Mouse (Mus musculus) bone marrow, adult 2 months (tissue): ENCODE results near the gene Grin2c. TPM values are rescaled to one million over a fixed set of nuclear protein-coding genes. Genes with fewer than 3 reads are reported as not detected.
A peak's percentile ranks its signal among the peaks of the same experiment; 100 is the strongest.

Experiments used
- H3K27ac ChIP-seq: fragments of 200-500 bp; 2 replicates; pipeline ENCODE4 v1.5.1; 2012; ENCODE audit warnings: low read depth, mild to moderate bottlenecking, control low read depth, inconsistent platforms, low read length; ENCODE audit not compliant: control insufficient read depth, poor library complexity, insufficient read depth
- H3K4me1 ChIP-seq: fragments of 200-500 bp; 2 replicates; pipeline ENCODE4 v1.6.1; 2011; ENCODE audit warnings: low read length; ENCODE audit not compliant: control insufficient read depth, insufficient read depth
- H3K4me3 ChIP-seq: fragments of 200-500 bp; replicated peaks from 2 replicates; pipeline ENCODE3; 2011; ENCODE audit warnings: mild to moderate bottlenecking, low read depth, low read length, control low read depth; ENCODE audit not compliant: control insufficient read depth
- CTCF ChIP-seq: fragments of 200-500 bp; IDR thresholded peaks from 2 replicates; pipeline ENCODE4 v1.5.1; 2011; ENCODE audit warnings: low read length, control low read depth; ENCODE audit not compliant: control insufficient read depth, insufficient read depth
- POLR2A ChIP-seq: fragments of 200-500 bp; IDR thresholded peaks from 2 replicates; pipeline ENCODE4 v1.6.1; 2011; ENCODE audit warnings: low read depth, mild to moderate bottlenecking, control low read depth, low read length, borderline replicate concordance; ENCODE audit not compliant: control insufficient read depth
- WGBS: fragments of 180-500 bp; shearing (Covaris S2); methylation state at CpG from one replicate; pipeline ENCODE4 v1.1.7; 2018; 5-methylcytosine and 5-hydroxymethylcytosine counted together
- polyA plus RNA-seq: library from polyadenylated mRNA; stranded (reverse); fragments of >200 nt; gene quantifications from 2 replicates; pipeline ENCODE4 v1.2.4, GENCODE M21; 2011; ENCODE audit warnings: low replicate concordance; ENCODE audit not compliant: missing spikeins, insufficient read depth, insufficient read length

Grin2c gene
- polyA plus RNA-seq, 1 experiment: not detected

- no peak for TF ChIP-seq POLR2A
- TF ChIP-seq CTCF: no peak
- WGBS: 63% methylated on average over 7 of the region's 7 CpGs
- no peak overlapping the region for H3K27ac ChIP-seq
- H3K4me3 ChIP-seq: no peak overlapping the region
- peaks cover 6% of the 10 kb centered on the region for H3K4me1 ChIP-seq
Observed at GRCm38 (mm10) chr11:115228430-115228829, 38.6 kb downstream of the Grin2c start.

- 82% methylated on average over 12 of the region's 12 CpGs for WGBS
- Histone ChIP-seq H3K4me1 (peaks cover 8% of the 10 kb centered on the region), H3K4me3 (no peak overlapping the region), H3K27ac (no peak overlapping the region)
- TF ChIP-seq CTCF: no peak
- TF ChIP-seq POLR2A: no peak
Observed at GRCm38 (mm10) chr11:115227640-115228039, 39.4 kb downstream of the Grin2c start.

DNA sequence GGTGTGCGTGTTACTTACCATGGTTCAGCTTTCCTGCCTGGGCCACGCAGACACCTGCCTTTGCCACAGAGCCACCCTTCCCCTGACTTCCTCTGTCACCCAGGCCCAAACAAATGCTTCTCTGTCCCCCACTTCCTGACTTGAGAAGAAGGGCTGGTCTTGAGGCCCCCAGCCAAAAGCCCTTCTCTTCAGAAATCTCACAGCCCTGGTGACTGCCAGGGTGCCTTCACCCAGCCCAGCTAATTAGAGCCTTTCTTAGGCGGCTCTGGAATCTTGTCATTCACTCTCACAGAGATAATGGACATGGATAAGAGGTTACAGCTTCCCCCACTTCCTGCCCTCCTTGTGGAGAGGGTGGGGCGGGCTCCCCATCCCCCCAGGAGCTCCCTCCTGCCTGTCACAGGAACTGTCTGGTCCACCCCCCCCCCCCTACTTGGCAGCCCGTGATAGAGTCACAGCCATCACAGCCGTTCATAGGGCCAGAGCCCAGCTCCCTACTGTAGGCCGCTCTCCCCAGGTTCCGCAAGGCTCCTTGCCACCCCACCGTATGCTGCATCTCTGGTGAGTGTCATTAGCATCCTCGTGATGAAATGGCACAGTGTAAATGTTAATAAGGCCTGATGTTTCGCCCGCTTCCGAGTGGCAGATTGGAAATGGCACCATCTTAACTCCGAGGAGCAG lies 40.1 kb downstream of the Grin2c start:
- Histone ChIP-seq H3K4me1 (peaks cover 8% of the 10 kb centered on the region), H3K4me3 (no peak overlapping the region), H3K27ac (peak overlapping the region; percentile 30; the same call in 1 of the 2 replicates)
- TF ChIP-seq CTCF (no peak), POLR2A (no peak)
- WGBS: 55% methylated on average over 14 of the region's 14 CpGs

DNA sequence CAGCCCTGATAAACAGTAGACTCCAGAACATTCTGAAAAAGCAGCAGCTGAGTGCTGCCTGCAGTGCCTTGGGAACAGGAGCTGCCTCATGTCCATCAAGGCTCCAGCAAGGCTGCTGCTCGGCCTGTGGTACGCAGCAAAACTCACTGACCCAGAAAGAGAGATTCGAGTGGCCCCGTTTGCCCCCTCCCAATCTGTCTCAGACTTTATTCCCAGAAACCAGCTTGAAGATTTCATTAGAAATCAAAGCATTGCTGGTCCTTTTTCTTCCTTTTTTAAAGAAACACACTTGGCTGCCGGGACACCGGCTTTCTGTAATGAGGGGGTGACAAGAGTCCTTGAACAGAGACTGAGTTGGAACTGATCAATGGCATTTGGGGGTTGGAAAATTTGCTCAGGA lies 41.7 kb downstream of the Grin2c start:
- Histone ChIP-seq H3K27ac (no peak overlapping the region), H3K4me1 (peaks cover 4% of the 10 kb centered on the region; the same call in 1 of the 2 replicates), H3K4me3 (no peak overlapping the region)
- TF ChIP-seq CTCF: no peak
- 90% methylated on average over 6 of the region's 6 CpGs for WGBS

DNA sequence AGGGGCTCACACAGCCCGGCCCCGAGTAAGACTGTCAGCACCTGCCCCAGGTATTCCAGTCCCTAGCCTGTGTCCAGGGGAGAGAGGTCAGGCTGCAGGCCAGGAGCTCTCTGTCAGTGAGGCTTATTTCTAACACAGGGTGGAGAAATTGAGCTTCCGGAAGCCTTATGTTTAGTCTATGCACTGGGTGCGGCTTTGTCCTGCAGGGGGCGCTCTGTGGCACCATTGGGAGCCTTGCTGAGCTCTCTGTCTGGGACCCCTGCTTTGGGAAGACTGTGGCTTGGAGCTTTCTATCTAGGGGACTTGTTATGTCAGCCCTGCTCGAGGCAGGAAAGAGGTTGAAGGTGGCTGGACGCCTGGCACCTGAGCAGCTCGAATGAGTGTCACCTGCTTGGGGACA lies 42.2 kb downstream of the Grin2c start:
- Histone ChIP-seq H3K27ac (no peak overlapping the region), H3K4me1 (peaks cover 4% of the 10 kb centered on the region; the same call in 1 of the 2 replicates), H3K4me3 (no peak overlapping the region)
- whole genome bisulfite sequencing: 59% methylated on average over 8 of the region's 8 CpGs
- TF ChIP-seq POLR2A (no peak), CTCF (peak; percentile 47)

- TF ChIP-seq CTCF (no peak), POLR2A (no peak)
Observed at GRCm38 (mm10) chr11:115223877-115224276, 43.2 kb downstream of the Grin2c start.

GRCm38 (mm10) chr11:115223451-115223850 lies 43.6 kb downstream of the Grin2c start:
- no peak overlapping the region for H3K27ac ChIP-seq
- WGBS: 17% methylated on average over 11 of the region's 11 CpGs
- no peak for TF ChIP-seq CTCF
- TF ChIP-seq POLR2A: no peak
- no peak overlapping the region for H3K4me3 ChIP-seq
- peaks cover 10% of the 10 kb centered on the region; the same call in 1 of the 2 replicates for H3K4me1 ChIP-seq

More at GRCm38 (mm10) chr11:115223877-115224276, 43.2 kb downstream of the Grin2c start:
- 15% methylated on average over 6 of the region's 6 CpGs for WGBS
- peaks cover 10% of the 10 kb centered on the region; the same call in 1 of the 2 replicates for H3K4me1 ChIP-seq
- no peak overlapping the region for H3K4me3 ChIP-seq
- H3K27ac ChIP-seq: peak overlapping the region; percentile 3; the same call in 1 of the 2 replicates

GRCm38 (mm10) chr11:115222570-115222969 lies 44.5 kb downstream of the Grin2c start:
- Histone ChIP-seq H3K4me1 (peaks cover 10% of the 10 kb centered on the region; the same call in 1 of the 2 replicates), H3K27ac (no peak overlapping the region; the same call in 1 of the 2 replicates), H3K4me3 (no peak overlapping the region)
- 65% methylated on average over 5 of the region's 5 CpGs for WGBS
- no peak for TF ChIP-seq POLR2A

GRCm38 (mm10) chr11:115222077-115222476 lies 45.0 kb downstream of the Grin2c start:
- Histone ChIP-seq H3K27ac (peak overlapping the region; percentile 53; the same call in 1 of the 2 replicates), H3K4me1 (peaks cover 10% of the 10 kb centered on the region; the same call in 1 of the 2 replicates), H3K4me3 (no peak overlapping the region)
- TF ChIP-seq POLR2A: no peak
- no peak for TF ChIP-seq CTCF
- WGBS: 62% methylated on average over 12 of the region's 12 CpGs
